Mouse (Mus musculus) erythroblast, embryonic 14.5 days (primary cell): ENCODE data around the gene Pomgnt1.

ENCODE experiments used
- GATA1 ChIP-seq: IDR thresholded peaks from 2 replicates; pipeline ENCODE4 v1.6.1; 2012; ENCODE audit warnings: low read length, inconsistent platforms, mixed read lengths
- TAL1 ChIP-seq: IDR thresholded peaks from 3 replicates; pipeline ENCODE4 v1.6.1; 2012; ENCODE audit warnings: low read length, inconsistent platforms, mixed read lengths

GRCm38 (mm10) chr4:116167404-116167803 is 43.8 kb downstream of the Pomgnt1 start, which contains the start of gene Tspan1:
- TF ChIP-seq TAL1 (no peak), GATA1 (no peak)
